Mouse (Mus musculus): Measurements from ENCODE around the gene Spi1. TPM values are rescaled to one million over a fixed set of nuclear protein-coding genes. Genes with fewer than 3 reads are reported as not detected.

Gene Spi1
- polyA plus RNA-seq, 2 experiments, result 10.6 to 14.1 TPM

DNA sequence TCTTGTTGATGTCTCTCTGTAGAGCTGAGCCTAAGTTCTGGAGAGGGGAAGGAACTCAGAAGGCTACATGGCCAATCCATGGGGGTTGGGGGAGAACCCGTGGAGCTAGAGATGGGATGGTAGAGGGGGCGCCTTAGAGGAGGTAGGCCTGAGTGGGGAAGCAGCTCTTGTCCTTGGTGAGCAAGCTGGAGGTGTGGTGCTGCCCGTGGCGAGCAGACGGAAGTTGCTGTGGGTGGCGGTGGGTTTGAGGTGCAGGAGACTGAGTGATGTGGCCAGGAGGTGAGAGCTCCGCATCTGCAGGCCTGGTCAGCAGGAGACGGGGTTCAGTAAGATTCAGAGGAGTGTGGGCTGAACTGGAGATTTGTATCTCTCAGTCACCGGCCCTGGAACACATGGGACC is 5.3 kb downstream of the Spi1 start:
- ATAC-seq (ENCODE audit: low FRiP score, low read depth) (no peak), DNase-seq (ENCODE audit: low spot score) (no peak)
- no peaks in the 10 kb centered on the region for H3K27me3 ChIP-seq (ENCODE audit: control insufficient read depth, insufficient read depth, low read length)
- H3K4me3 ChIP-seq (replicated peaks; ENCODE audit: low read length), result no peak overlapping the region
- H3K36me3 ChIP-seq (ENCODE audit: control insufficient read depth, insufficient read depth, low read length), result no peaks in the 10 kb centered on the region
- 81% methylated on average over 9 of the region's 9 CpGs for WGBS
- no peak overlapping the region for H3K9ac ChIP-seq (ENCODE audit: low read depth, low read length, severe bottlenecking)
- H3K4me2 ChIP-seq (replicated peaks; ENCODE audit: low read depth, low read length, severe bottlenecking), result no peak overlapping the region
- H3K4me1 ChIP-seq (ENCODE audit: control insufficient read depth, insufficient read depth, low read length), result no peaks in the 10 kb centered on the region
- no peak overlapping the region for H3K27ac ChIP-seq (replicated peaks; ENCODE audit: low read depth, low read length)
- no peak for TF ChIP-seq POLR2A (IDR thresholded peaks at IDR 0.05; ENCODE audit: borderline replicate concordance, extremely low read depth, insufficient read depth, insufficient read length)
- no peaks in the 10 kb centered on the region for H3K9me3 ChIP-seq (ENCODE audit: control insufficient read depth, low read length)

DNA sequence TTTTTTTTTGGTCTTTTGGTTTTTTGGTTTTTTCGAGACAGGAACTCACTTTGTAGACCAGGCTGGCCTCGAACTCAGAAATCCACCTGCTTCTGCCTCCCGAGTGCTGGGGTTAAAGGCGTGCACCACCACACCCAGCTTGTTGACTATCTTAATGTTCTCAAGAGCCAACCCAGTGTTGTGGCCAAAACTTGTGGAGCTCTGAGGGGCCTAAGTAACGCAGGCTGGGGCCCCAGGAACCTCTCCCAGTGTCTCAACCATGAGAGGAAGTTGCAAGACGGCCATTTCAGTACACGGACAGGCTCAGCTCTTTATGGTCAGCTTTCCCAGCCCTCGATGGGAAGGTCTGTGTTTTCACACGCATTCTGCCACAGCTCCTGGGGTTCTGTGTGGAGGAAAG is 6.8 kb downstream of the Spi1 start:
- Histone ChIP-seq H3K4me1 (ENCODE audit: control insufficient read depth, insufficient read depth, low read length) (no peaks in the 10 kb centered on the region), H3K36me3 (ENCODE audit: control insufficient read depth, insufficient read depth, low read length) (no peaks in the 10 kb centered on the region), H3K4me3 (replicated peaks; ENCODE audit: low read length) (no peak overlapping the region), H3K4me2 (replicated peaks; ENCODE audit: low read depth, low read length, severe bottlenecking) (no peak overlapping the region), H3K9me3 (ENCODE audit: control insufficient read depth, low read length) (no peaks in the 10 kb centered on the region), H3K27me3 (ENCODE audit: control insufficient read depth, insufficient read depth, low read length) (no peaks in the 10 kb centered on the region), H3K9ac (ENCODE audit: low read depth, low read length, severe bottlenecking) (no peak overlapping the region), H3K27ac (replicated peaks; ENCODE audit: low read depth, low read length) (no peak overlapping the region)
- ATAC-seq (ENCODE audit: low FRiP score, low read depth), result no peak
- DNase-seq (ENCODE audit: low spot score), result no peak
- 80% methylated on average over 9 of the region's 9 CpGs for WGBS
- TF ChIP-seq POLR2A (IDR thresholded peaks at IDR 0.05; ENCODE audit: borderline replicate concordance, extremely low read depth, insufficient read depth, insufficient read length), result no peak

DNA sequence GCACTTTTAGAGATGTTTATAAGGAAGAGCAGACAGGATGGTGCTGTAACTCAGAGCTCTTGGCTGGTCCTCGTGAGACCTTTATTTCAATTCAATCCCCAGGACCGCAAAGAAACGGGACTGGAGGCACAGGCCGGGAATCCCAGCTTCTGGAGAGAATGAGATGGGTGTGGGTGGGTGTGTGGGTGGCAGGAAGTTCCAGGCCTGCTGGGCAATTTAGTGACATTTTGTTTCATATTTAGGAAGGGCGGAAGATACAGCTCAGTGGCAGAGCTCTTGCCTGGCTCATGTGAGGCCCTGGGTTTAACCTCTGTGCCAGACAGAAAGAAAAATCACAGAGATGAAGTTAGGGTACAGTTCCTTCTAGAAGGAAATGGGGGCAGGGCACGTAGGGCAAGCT is 8.0 kb downstream of the Spi1 start:
- no peak for DNase-seq (ENCODE audit: low spot score)
- Histone ChIP-seq H3K27ac (replicated peaks; ENCODE audit: low read depth, low read length) (no peak overlapping the region), H3K4me1 (ENCODE audit: control insufficient read depth, insufficient read depth, low read length) (no peaks in the 10 kb centered on the region), H3K4me3 (replicated peaks; ENCODE audit: low read length) (no peak overlapping the region), H3K9me3 (ENCODE audit: control insufficient read depth, low read length) (no peaks in the 10 kb centered on the region), H3K9ac (ENCODE audit: low read depth, low read length, severe bottlenecking) (no peak overlapping the region), H3K27me3 (ENCODE audit: control insufficient read depth, insufficient read depth, low read length) (no peaks in the 10 kb centered on the region), H3K4me2 (replicated peaks; ENCODE audit: low read depth, low read length, severe bottlenecking) (no peak overlapping the region), H3K36me3 (ENCODE audit: control insufficient read depth, insufficient read depth, low read length) (no peaks in the 10 kb centered on the region)
- WGBS, result 73% methylated on average over 6 of the region's 6 CpGs
- TF ChIP-seq POLR2A (IDR thresholded peaks at IDR 0.05; ENCODE audit: borderline replicate concordance, extremely low read depth, insufficient read depth, insufficient read length), result no peak
- no peak for ATAC-seq (ENCODE audit: low FRiP score, low read depth)

DNA sequence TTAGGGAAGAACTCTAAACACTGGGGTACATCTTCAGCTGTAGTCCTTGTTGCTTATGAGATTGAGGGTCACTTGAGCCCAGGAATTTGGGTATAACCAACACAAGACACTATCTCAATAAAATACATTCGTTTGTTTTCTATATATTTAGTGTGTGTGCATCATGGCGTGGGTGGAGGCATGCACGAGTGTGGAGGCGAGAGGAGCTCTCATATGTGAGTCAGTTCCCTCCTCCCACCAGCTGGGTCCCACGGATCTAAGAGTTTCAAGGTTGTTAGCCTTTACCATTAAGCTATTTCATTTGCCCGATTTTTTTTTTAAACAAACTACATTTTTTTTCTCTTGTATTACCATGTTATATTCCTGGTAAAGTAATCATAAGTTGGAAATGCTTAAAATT is 8.6 kb downstream of the Spi1 start:
- DNase-seq (ENCODE audit: low spot score) (no peak), ATAC-seq (ENCODE audit: low FRiP score, low read depth) (no peak)
- 66% methylated on average over 6 of the region's 6 CpGs for WGBS
- no peak for TF ChIP-seq POLR2A (IDR thresholded peaks at IDR 0.05; ENCODE audit: borderline replicate concordance, extremely low read depth, insufficient read depth, insufficient read length)
- H3K36me3 ChIP-seq (ENCODE audit: control insufficient read depth, insufficient read depth, low read length), result no peaks in the 10 kb centered on the region
- H3K27me3 ChIP-seq (ENCODE audit: control insufficient read depth, insufficient read depth, low read length), result no peaks in the 10 kb centered on the region
- H3K4me2 ChIP-seq (replicated peaks; ENCODE audit: low read depth, low read length, severe bottlenecking), result no peak overlapping the region
- H3K27ac ChIP-seq (replicated peaks; ENCODE audit: low read depth, low read length), result no peak overlapping the region
- H3K9ac ChIP-seq (ENCODE audit: low read depth, low read length, severe bottlenecking), result no peak overlapping the region
- no peak overlapping the region for H3K4me3 ChIP-seq (replicated peaks; ENCODE audit: low read length)
- H3K4me1 ChIP-seq (ENCODE audit: control insufficient read depth, insufficient read depth, low read length), result no peaks in the 10 kb centered on the region
- no peaks in the 10 kb centered on the region for H3K9me3 ChIP-seq (ENCODE audit: control insufficient read depth, low read length)

DNA sequence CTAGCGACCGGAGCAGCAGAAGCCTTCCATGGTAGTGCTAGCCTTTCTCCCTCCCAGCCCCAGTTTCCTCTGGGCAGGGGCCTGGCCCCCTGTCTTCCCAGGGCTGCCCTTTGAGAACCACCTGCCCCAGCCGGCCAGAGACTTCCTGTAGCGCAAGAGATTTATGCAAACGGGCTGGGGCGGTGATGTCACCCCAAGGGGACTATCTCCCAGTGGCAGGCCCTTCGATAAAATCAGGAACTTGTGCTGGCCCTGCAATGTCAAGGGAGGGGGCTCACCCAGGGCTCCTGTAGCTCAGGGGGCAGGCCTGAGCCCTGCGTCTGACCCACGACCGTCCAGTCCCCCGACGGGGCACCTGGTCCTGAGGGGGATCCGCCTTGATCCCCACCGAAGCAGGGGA is 14.3 kb downstream of the Spi1 start:
- 69% methylated on average over 14 of the region's 14 CpGs for WGBS
- no peak for TF ChIP-seq POLR2A (IDR thresholded peaks at IDR 0.05; ENCODE audit: borderline replicate concordance, extremely low read depth, insufficient read depth, insufficient read length)
- H3K4me2 ChIP-seq (replicated peaks; ENCODE audit: low read depth, low read length, severe bottlenecking), result no peak overlapping the region
- no peaks in the 10 kb centered on the region for H3K36me3 ChIP-seq (ENCODE audit: control insufficient read depth, insufficient read depth, low read length)
- no peaks in the 10 kb centered on the region for H3K4me1 ChIP-seq (ENCODE audit: control insufficient read depth, insufficient read depth, low read length)
- ATAC-seq (ENCODE audit: low FRiP score, low read depth) (no peak), DNase-seq (ENCODE audit: low spot score) (no peak)
- no peak overlapping the region for H3K9ac ChIP-seq (ENCODE audit: low read depth, low read length, severe bottlenecking)
- no peak overlapping the region for H3K4me3 ChIP-seq (replicated peaks; ENCODE audit: low read length)
- no peak overlapping the region for H3K27ac ChIP-seq (replicated peaks; ENCODE audit: low read depth, low read length)
- H3K9me3 ChIP-seq (ENCODE audit: control insufficient read depth, low read length), result no peaks in the 10 kb centered on the region
- no peaks in the 10 kb centered on the region for H3K27me3 ChIP-seq (ENCODE audit: control insufficient read depth, insufficient read depth, low read length)

DNA sequence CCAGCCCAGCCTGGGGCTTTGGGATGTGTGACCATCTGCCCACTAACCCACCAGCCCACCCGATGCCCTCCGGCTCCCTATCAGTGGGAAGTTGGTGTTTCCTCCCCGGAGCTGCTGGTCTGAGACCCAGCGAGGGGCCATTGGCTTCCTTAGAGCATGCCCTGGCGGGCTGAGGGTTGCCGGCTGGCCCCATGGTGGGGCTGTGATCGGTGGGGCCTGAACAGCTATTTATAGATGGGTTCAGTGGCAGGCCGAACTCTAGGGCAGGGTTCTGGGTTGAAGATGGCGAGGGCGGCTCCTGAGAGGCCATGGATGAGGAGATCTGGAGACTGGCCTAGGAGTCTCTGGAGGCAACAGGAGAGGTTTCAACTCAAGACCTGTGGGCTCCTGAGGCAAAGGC is 14.8 kb downstream of the Spi1 start:
- DNase-seq (ENCODE audit: low spot score) (no peak), ATAC-seq (ENCODE audit: low FRiP score, low read depth) (no peak)
- H3K4me2 ChIP-seq (replicated peaks; ENCODE audit: low read depth, low read length, severe bottlenecking), result no peak overlapping the region
- no peak overlapping the region for H3K27ac ChIP-seq (replicated peaks; ENCODE audit: low read depth, low read length)
- H3K9ac ChIP-seq (ENCODE audit: low read depth, low read length, severe bottlenecking), result no peak overlapping the region
- H3K4me3 ChIP-seq (replicated peaks; ENCODE audit: low read length), result no peak overlapping the region
- no peaks in the 10 kb centered on the region for H3K9me3 ChIP-seq (ENCODE audit: control insufficient read depth, low read length)
- no peaks in the 10 kb centered on the region for H3K4me1 ChIP-seq (ENCODE audit: control insufficient read depth, insufficient read depth, low read length)
- H3K27me3 ChIP-seq (ENCODE audit: control insufficient read depth, insufficient read depth, low read length), result no peaks in the 10 kb centered on the region
- TF ChIP-seq POLR2A (IDR thresholded peaks at IDR 0.05; ENCODE audit: borderline replicate concordance, extremely low read depth, insufficient read depth, insufficient read length), result no peak
- 82% methylated on average over 10 of the region's 10 CpGs for WGBS
- no peaks in the 10 kb centered on the region for H3K36me3 ChIP-seq (ENCODE audit: control insufficient read depth, insufficient read depth, low read length)

Data from limb, embryonic 14.5 days (tissue).